Mouse (Mus musculus): ENCODE measurements around the gene Rrp12. TPM values are rescaled to one million over a fixed set of nuclear protein-coding genes. Genes with fewer than 3 reads are reported as not detected.
"Not testable (repeated sequence)": the region's sequence is repeated elsewhere in the genome, so short reads cannot be mapped to it uniquely, and the experiment has no call there.

Gene Rrp12
- polyA plus RNA-seq, 1 experiment from 2014 or later: 10.9 TPM

- WGBS: 46% methylated on average over 4 of the region's 4 CpGs
These were observed 2.9 kb upstream of the Rrp12 start for GRCm38 (mm10) chr19:41898860-41899259.

GRCm38 (mm10) chr19:41896319-41896711, 342 bp upstream of the Rrp12 start:
- no peaks in the 10 kb centered on the region for H3K27me3 ChIP-seq (ENCODE audit: control insufficient read depth, insufficient read depth, low read length)
- peak overlapping the region; percentile 71 for H3K4me3 ChIP-seq (ENCODE audit: low read depth, low read length)
- peaks cover 6% of the 10 kb centered on the region; the same call in 1 of the 2 replicates for H3K4me1 ChIP-seq (ENCODE audit: control insufficient read depth, insufficient read depth, low read length)
- no peak overlapping the region for H3K9ac ChIP-seq (replicated peaks; ENCODE audit: low read depth, low read length)
- H3K36me3 ChIP-seq (ENCODE audit: control insufficient read depth, insufficient read depth, low read length): peaks cover 5% of the 10 kb centered on the region; the same call in 1 of the 2 replicates
- peak overlapping the region; percentile 82 for H3K4me2 ChIP-seq (replicated peaks; ENCODE audit: low read depth, low read length)
- H3K27ac ChIP-seq (ENCODE audit: low read length): no peak overlapping the region
- WGBS: 14% methylated on average over 18 of the region's 18 CpGs
- no peaks in the 10 kb centered on the region for H3K9me3 ChIP-seq (ENCODE audit: control insufficient read depth, low read depth, low read length)
- peak; percentile 51; the same call in 1 of the 2 replicates for ATAC-seq (ENCODE audit: insufficient number of reproducible peaks, insufficient read depth, low FRiP score, low read depth)

More at GRCm38 (mm10) chr19:41898860-41899259, 2.9 kb upstream of the Rrp12 start:
- no peak overlapping the region for H3K4me2 ChIP-seq (replicated peaks; ENCODE audit: low read depth, low read length)
- no peak overlapping the region for H3K4me3 ChIP-seq (ENCODE audit: low read depth, low read length)
- peaks cover 8% of the 10 kb centered on the region for H3K4me1 ChIP-seq (ENCODE audit: control insufficient read depth, insufficient read depth, low read length)
- no peak overlapping the region for H3K9ac ChIP-seq (replicated peaks; ENCODE audit: low read depth, low read length)
- no peak for ATAC-seq (ENCODE audit: insufficient number of reproducible peaks, insufficient read depth, low FRiP score, low read depth)
- H3K27me3 ChIP-seq (ENCODE audit: control insufficient read depth, insufficient read depth, low read length): no peaks in the 10 kb centered on the region
- H3K9me3 ChIP-seq (ENCODE audit: control insufficient read depth, low read depth, low read length): no peaks in the 10 kb centered on the region
- H3K36me3 ChIP-seq (ENCODE audit: control insufficient read depth, insufficient read depth, low read length): no peaks in the 10 kb centered on the region
- no peak overlapping the region for H3K27ac ChIP-seq (ENCODE audit: low read length)

- 40% methylated on average over 7 of the region's 7 CpGs for WGBS
- Histone ChIP-seq H3K27me3 (ENCODE audit: control insufficient read depth, insufficient read depth, low read length) (no peaks in the 10 kb centered on the region), H3K9ac (replicated peaks; ENCODE audit: low read depth, low read length) (peak overlapping the region; percentile 22; the same call in 1 of the 2 replicates), H3K27ac (ENCODE audit: low read length) (no peak overlapping the region), H3K4me1 (ENCODE audit: control insufficient read depth, insufficient read depth, low read length) (peaks cover 6% of the 10 kb centered on the region; the same call in 1 of the 2 replicates), H3K4me3 (ENCODE audit: low read depth, low read length) (peak overlapping the region; percentile 71), H3K9me3 (ENCODE audit: control insufficient read depth, low read depth, low read length) (no peaks in the 10 kb centered on the region), H3K4me2 (replicated peaks; ENCODE audit: low read depth, low read length) (peak overlapping the region; percentile 82), H3K36me3 (ENCODE audit: control insufficient read depth, insufficient read depth, low read length) (peaks cover 5% of the 10 kb centered on the region; the same call in 1 of the 2 replicates)
- no peak for ATAC-seq (ENCODE audit: insufficient number of reproducible peaks, insufficient read depth, low FRiP score, low read depth)
These were observed 1.0 kb downstream of the Rrp12 start for GRCm38 (mm10) chr19:41894959-41895358.

- Histone ChIP-seq H3K9ac (replicated peaks; ENCODE audit: low read depth, low read length) (no peak overlapping the region), H3K36me3 (ENCODE audit: control insufficient read depth, insufficient read depth, low read length) (peaks cover 30% of the 10 kb centered on the region), H3K4me1 (ENCODE audit: control insufficient read depth, insufficient read depth, low read length) (no peaks in the 10 kb centered on the region), H3K27ac (ENCODE audit: low read length) (no peak overlapping the region), H3K9me3 (ENCODE audit: control insufficient read depth, low read depth, low read length) (no peaks in the 10 kb centered on the region), H3K27me3 (ENCODE audit: control insufficient read depth, insufficient read depth, low read length) (no peaks in the 10 kb centered on the region), H3K4me3 (ENCODE audit: low read depth, low read length) (no peak overlapping the region), H3K4me2 (replicated peaks; ENCODE audit: low read depth, low read length) (no peak overlapping the region)
- no peak for ATAC-seq (ENCODE audit: insufficient number of reproducible peaks, insufficient read depth, low FRiP score, low read depth)
These were observed 7.8 kb downstream of the Rrp12 start for GRCm38 (mm10) chr19:41888191-41888590.

GRCm38 (mm10) chr19:41883882-41884281, 12.1 kb downstream of the Rrp12 start:
- no peak overlapping the region for H3K9ac ChIP-seq (replicated peaks; ENCODE audit: low read depth, low read length)
- no peaks in the 10 kb centered on the region for H3K27me3 ChIP-seq (ENCODE audit: control insufficient read depth, insufficient read depth, low read length)
- no peaks in the 10 kb centered on the region for H3K9me3 ChIP-seq (ENCODE audit: control insufficient read depth, low read depth, low read length)
- 90% methylated on average over 9 of the region's 9 CpGs for WGBS
- peaks cover 33% of the 10 kb centered on the region for H3K36me3 ChIP-seq (ENCODE audit: control insufficient read depth, insufficient read depth, low read length)
- no peak overlapping the region for H3K4me3 ChIP-seq (ENCODE audit: low read depth, low read length)
- no peak overlapping the region for H3K4me2 ChIP-seq (replicated peaks; ENCODE audit: low read depth, low read length)
- no peaks in the 10 kb centered on the region for H3K4me1 ChIP-seq (ENCODE audit: control insufficient read depth, insufficient read depth, low read length)
- no peak for ATAC-seq (ENCODE audit: insufficient number of reproducible peaks, insufficient read depth, low FRiP score, low read depth)
- H3K27ac ChIP-seq (ENCODE audit: low read length): no peak overlapping the region

GRCm38 (mm10) chr19:41881842-41882241, 14.1 kb downstream of the Rrp12 start:
- H3K4me1 ChIP-seq (ENCODE audit: control insufficient read depth, insufficient read depth, low read length): no peaks in the 10 kb centered on the region
- 97% methylated on average over 4 of the region's 4 CpGs for WGBS
- H3K36me3 ChIP-seq (ENCODE audit: control insufficient read depth, insufficient read depth, low read length): peaks cover 38% of the 10 kb centered on the region
- no peak overlapping the region for H3K9ac ChIP-seq (replicated peaks; ENCODE audit: low read depth, low read length)
- H3K9me3 ChIP-seq (ENCODE audit: control insufficient read depth, low read depth, low read length): no peaks in the 10 kb centered on the region
- H3K4me3 ChIP-seq (ENCODE audit: low read depth, low read length): no peak overlapping the region
- no peak overlapping the region for H3K4me2 ChIP-seq (replicated peaks; ENCODE audit: low read depth, low read length)
- H3K27me3 ChIP-seq (ENCODE audit: control insufficient read depth, insufficient read depth, low read length): no peaks in the 10 kb centered on the region
- no peak overlapping the region for H3K27ac ChIP-seq (ENCODE audit: low read length)
- ATAC-seq (ENCODE audit: insufficient number of reproducible peaks, insufficient read depth, low FRiP score, low read depth): no peak

GRCm38 (mm10) chr19:41874356-41874755, 21.6 kb downstream of the Rrp12 start:
- ATAC-seq (ENCODE audit: insufficient number of reproducible peaks, insufficient read depth, low FRiP score, low read depth): no peak
- no peaks in the 10 kb centered on the region for H3K4me1 ChIP-seq (ENCODE audit: control insufficient read depth, insufficient read depth, low read length)
- peaks cover 53% of the 10 kb centered on the region for H3K36me3 ChIP-seq (ENCODE audit: control insufficient read depth, insufficient read depth, low read length)
- no peak overlapping the region for H3K9ac ChIP-seq (replicated peaks; ENCODE audit: low read depth, low read length)
- no peaks in the 10 kb centered on the region for H3K27me3 ChIP-seq (ENCODE audit: control insufficient read depth, insufficient read depth, low read length)
- WGBS: 89% methylated on average over 14 of the region's 14 CpGs
- H3K4me3 ChIP-seq (ENCODE audit: low read depth, low read length): no peak overlapping the region
- no peak overlapping the region for H3K4me2 ChIP-seq (replicated peaks; ENCODE audit: low read depth, low read length)
- no peaks in the 10 kb centered on the region for H3K9me3 ChIP-seq (ENCODE audit: control insufficient read depth, low read depth, low read length)
- H3K27ac ChIP-seq (ENCODE audit: low read length): no peak overlapping the region

- ATAC-seq (ENCODE audit: insufficient number of reproducible peaks, insufficient read depth, low FRiP score, low read depth): no peak
- WGBS: 90% methylated on average over 2 of the region's 2 CpGs
- H3K27me3 ChIP-seq (ENCODE audit: control insufficient read depth, insufficient read depth, low read length): no peaks in the 10 kb centered on the region
- no peaks in the 10 kb centered on the region for H3K9me3 ChIP-seq (ENCODE audit: control insufficient read depth, low read depth, low read length)
- H3K4me2 ChIP-seq (replicated peaks; ENCODE audit: low read depth, low read length): no peak overlapping the region
- H3K4me1 ChIP-seq (ENCODE audit: control insufficient read depth, insufficient read depth, low read length): no peaks in the 10 kb centered on the region
- H3K27ac ChIP-seq (ENCODE audit: low read length): no peak overlapping the region
- H3K4me3 ChIP-seq (ENCODE audit: low read depth, low read length): no peak overlapping the region
- H3K9ac ChIP-seq (replicated peaks; ENCODE audit: low read depth, low read length): no peak overlapping the region
- peaks cover 59% of the 10 kb centered on the region for H3K36me3 ChIP-seq (ENCODE audit: control insufficient read depth, insufficient read depth, low read length)
These were observed 23.7 kb downstream of the Rrp12 start for GRCm38 (mm10) chr19:41872285-41872684.

- not testable (repeated sequence) for H3K27ac ChIP-seq (ENCODE audit: low read length); H3K4me3 ChIP-seq (ENCODE audit: low read depth, low read length); H3K27me3 ChIP-seq (ENCODE audit: control insufficient read depth, insufficient read depth, low read length); ATAC-seq (ENCODE audit: insufficient number of reproducible peaks, insufficient read depth, low FRiP score, low read depth); H3K9me3 ChIP-seq (ENCODE audit: control insufficient read depth, low read depth, low read length); H3K4me2 ChIP-seq (replicated peaks; ENCODE audit: low read depth, low read length); H3K9ac ChIP-seq (replicated peaks; ENCODE audit: low read depth, low read length); H3K4me1 ChIP-seq (ENCODE audit: control insufficient read depth, insufficient read depth, low read length)
- H3K36me3 ChIP-seq (ENCODE audit: control insufficient read depth, insufficient read depth, low read length): peaks cover 59% of the 10 kb centered on the region
- 86% methylated on average over 5 of the region's 5 CpGs for WGBS
These were observed 26.0 kb downstream of the Rrp12 start for GRCm38 (mm10) chr19:41869946-41870345.

Measured in stomach, embryonic 14.5 days (tissue).